Mouse (Mus musculus): ENCODE data around the gene Rnf128.

The Rnf128 gene

GRCm38 (mm10) chrX:139634758-139635157 is 71.6 kb downstream of the Rnf128 start:
- no peak for DNase-seq

DNA sequence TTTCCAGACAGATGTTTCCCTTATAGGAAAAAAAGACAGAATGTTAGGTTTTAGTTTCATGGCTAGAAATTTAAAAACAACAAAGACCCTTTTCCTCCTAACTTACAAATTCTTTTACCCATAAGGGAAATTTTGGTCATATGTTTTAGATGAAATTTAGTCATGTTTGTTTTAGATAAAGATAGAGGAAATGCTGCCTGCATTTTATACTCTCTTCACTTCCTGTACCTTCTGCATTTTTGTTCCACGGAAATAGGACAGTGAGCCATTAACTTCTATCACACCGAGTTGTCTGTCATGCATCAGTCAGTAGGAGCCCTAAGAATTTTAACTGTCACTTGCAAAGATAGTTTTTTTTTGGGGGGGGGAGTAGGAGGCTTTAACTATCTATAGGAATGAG is 76.6 kb downstream of the Rnf128 start:
- no peak for DNase-seq

DNA sequence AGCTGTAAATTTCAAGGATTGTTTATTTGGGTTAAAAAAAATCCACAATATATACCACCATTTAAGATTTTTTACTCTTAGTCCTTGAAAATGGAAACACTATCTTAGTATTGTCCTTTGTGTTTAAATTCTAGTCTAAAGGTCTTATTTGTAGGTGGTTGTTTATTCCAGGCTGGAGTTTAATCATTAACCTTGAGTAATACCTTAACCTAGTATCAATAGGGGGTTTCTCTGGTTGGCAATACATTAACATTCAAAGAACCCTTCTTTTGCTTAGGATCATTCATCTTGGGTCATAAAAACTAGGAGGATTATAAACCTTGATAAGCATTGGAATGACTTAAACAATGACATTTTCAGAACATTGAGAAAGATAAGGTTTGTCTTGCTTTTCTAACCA is 77.3 kb downstream of the Rnf128 start:
- DNase-seq = no peak

- DNase-seq = peak; percentile 19 to 22
Measured at GRCm38 (mm10) chrX:139652226-139652625, 89.1 kb downstream of the Rnf128 start.

DNA sequence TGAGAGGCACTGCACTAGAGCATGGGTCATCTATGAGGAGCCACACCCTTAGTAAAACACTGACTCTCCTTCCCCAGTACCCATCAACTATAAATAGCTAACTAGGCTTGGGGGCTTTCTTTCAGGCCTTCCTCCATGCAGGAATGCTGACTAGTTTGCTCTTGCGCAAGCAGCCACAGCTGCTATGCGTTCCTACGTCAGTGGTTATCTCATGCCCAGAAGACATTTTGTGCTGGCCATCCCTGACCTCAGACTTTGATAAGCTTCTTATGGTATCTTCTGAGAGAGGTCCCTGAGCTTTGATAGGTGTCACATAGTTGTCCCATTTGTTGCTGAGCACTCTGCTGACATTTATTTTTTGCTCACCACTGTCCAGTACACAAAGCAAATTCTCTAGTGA is 90.2 kb downstream of the Rnf128 start:
- DNase-seq = no peak

- no peak for DNase-seq
Measured at GRCm38 (mm10) chrX:139654350-139655063, 91.4 kb downstream of the Rnf128 start.

- no peak for DNase-seq
Measured at GRCm38 (mm10) chrX:139662111-139662510, 99.0 kb downstream of the Rnf128 start.

GRCm38 (mm10) chrX:139665829-139666228 is 102.7 kb downstream of the Rnf128 start:
- no peak for DNase-seq

DNA sequence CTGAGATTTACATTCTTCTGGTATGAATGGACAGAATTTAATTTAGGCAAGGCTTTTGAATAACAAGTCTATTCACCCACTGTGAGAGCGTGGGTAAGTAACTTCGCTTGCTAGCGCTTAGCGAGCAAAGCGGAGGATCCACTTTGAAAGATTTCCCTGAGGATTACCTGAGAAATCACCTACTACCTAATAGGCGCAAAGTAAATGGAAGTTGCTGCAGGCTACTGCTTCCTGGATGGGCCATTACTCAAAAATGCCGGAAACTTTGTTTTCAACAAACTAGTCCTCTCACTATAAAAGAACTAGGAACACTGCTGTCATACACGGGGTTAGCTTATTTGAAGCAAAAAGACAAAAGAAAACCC is 121.3 kb downstream of the Rnf128 start:
- DNase-seq = no peak

DNA sequence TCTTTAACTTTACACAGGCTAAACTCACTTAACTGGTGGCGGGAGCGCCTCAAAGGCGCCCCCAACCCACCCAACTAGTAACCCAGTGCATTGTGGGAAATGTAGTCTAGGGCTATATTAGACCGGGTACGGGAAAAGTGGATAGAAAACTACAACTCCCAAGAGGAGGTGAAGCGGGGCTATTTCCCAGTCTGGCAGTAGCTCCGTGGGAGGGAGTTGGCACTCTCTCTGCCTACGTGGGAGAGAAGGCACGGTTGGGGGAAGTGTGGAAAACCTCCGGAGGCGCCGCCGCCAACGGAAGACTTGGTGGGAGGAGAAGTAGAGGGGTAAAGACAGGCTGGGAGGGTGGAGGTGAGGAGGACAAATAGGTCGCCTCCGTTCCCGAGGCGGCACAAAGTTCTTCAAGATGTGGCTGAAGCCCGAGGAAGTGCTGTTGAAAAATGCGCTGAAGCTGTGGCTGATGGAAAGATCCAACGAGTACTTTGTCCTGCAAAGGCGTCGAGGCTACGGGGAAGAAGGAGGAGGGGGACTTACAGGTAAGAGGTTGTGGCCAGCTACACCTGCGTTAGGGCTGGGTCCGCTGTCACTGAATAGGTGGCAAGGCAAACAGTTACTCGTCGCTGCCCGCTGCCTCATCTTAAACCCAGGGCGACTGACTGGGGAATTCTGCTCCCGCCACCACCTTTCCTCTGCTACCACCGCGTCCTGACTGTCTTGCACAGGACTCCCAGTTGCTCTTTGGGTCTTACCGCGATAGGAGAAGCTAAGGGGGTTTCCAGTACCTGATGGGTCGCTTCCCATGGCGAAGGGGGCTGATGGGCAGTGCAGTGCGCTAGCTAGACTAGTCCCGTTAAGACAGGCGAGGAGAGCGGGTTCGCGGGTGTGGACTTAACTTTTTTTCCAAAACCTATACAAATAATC is 121.9 kb downstream of the Rnf128 start, which contains the start of gene Tbc1d8b:
TSS of gene Tbc1d8b (plus strand) at position 222 of the 921 bp plus-strand sequence.
- peak; percentile 86 to 90 for DNase-seq

DNA sequence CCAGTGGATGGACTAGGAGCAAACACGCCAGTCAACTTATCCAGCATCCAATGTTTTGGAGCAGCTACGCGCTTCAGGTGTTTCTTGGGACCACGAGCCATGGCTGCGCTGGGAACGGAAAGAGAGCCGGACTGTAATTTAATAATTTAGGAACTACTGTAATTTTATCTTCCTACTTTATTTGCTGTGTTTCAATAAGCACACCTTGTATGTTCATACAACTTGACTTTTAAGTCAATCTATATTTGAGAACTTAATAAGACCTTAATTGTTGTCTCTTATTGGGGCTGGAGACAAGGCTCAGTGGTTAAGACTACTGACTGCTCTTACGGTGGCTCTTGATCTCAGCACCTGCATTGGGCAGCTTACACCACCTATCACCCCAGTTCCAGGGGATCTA is 151.3 kb downstream of the Rnf128 start, which contains the start of gene Gm15013:
TSS of gene Gm15013 (minus strand) at position 101 of the 400 bp plus-strand sequence.
- no peak for DNase-seq

DNA sequence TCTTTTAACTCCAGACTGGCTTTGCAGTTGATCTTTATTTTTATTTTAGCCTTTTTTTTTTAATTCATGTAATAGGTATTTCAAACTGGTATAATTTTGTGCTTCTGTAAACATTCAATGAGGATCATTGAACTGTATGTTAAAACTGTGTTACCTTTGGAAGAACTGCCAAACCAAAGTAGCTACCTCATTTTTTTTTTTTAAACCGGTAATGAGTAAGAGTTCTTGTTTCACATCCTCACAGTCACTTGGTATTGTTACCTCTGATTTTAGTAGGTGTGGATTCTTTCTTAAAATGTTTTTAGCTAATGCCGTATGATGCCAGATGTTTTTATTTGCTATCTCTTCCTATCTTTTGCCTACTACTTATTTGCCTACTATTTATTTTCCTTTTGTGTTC is 159.2 kb downstream of the Rnf128 start:
- DNase-seq = no peak

Data from kidney, adult 8-10 months (tissue).